Mouse (Mus musculus): ENCODE measurements around the gene Nup107.

Nup107 gene

GRCm38 (mm10) chr10:117801886-117802285 lies 9.4 kb upstream of the Nup107 start:
- no peak for DNase-seq

GRCm38 (mm10) chr10:117799806-117800205 lies 7.3 kb upstream of the Nup107 start:
- no peak for DNase-seq

- no peak for DNase-seq
Observed at GRCm38 (mm10) chr10:117798436-117799035, 6.0 kb upstream of the Nup107 start.

GRCm38 (mm10) chr10:117797684-117798083 lies 5.2 kb upstream of the Nup107 start:
- no peak for DNase-seq

- no peak for DNase-seq
Observed at GRCm38 (mm10) chr10:117797106-117797505, 4.6 kb upstream of the Nup107 start.

- peak in 1 of 2 experiments; percentile 32 for DNase-seq
Observed at GRCm38 (mm10) chr10:117796181-117796580, 3.7 kb upstream of the Nup107 start.

- no peak for DNase-seq
Observed at GRCm38 (mm10) chr10:117795206-117795605, 2.7 kb upstream of the Nup107 start.

- no peak for DNase-seq
Observed at GRCm38 (mm10) chr10:117793436-117794030, 1.0 kb upstream of the Nup107 start.

GRCm38 (mm10) chr10:117791171-117791470 lies 1.4 kb downstream of the Nup107 start:
- DNase-seq: no peak

GRCm38 (mm10) chr10:117790421-117791170 lies 1.9 kb downstream of the Nup107 start:
- DNase-seq: no peak

GRCm38 (mm10) chr10:117790011-117790410 lies 2.5 kb downstream of the Nup107 start:
- DNase-seq: no peak

GRCm38 (mm10) chr10:117784646-117785045 lies 7.9 kb downstream of the Nup107 start:
- DNase-seq: no peak

GRCm38 (mm10) chr10:117783786-117784420 lies 8.6 kb downstream of the Nup107 start:
- DNase-seq: no peak

GRCm38 (mm10) chr10:117782491-117783260 lies 9.8 kb downstream of the Nup107 start:
- DNase-seq: no peak

- DNase-seq: no peak
Observed at GRCm38 (mm10) chr10:117782056-117782455, 10.4 kb downstream of the Nup107 start.

- no peak for DNase-seq
Observed at GRCm38 (mm10) chr10:117781021-117781725, 11.3 kb downstream of the Nup107 start.

- DNase-seq: no peak
Observed at GRCm38 (mm10) chr10:117780306-117780911, 12.1 kb downstream of the Nup107 start.

- no peak for DNase-seq
Observed at GRCm38 (mm10) chr10:117779581-117780305, 12.8 kb downstream of the Nup107 start.

GRCm38 (mm10) chr10:117778951-117779350 lies 13.6 kb downstream of the Nup107 start:
- DNase-seq: no peak

GRCm38 (mm10) chr10:117778328-117778910 lies 14.1 kb downstream of the Nup107 start:
- no peak for DNase-seq

Data from kidney, postnatal 4 days (tissue).